Mouse (Mus musculus) forebrain, postnatal 0 days (tissue): Measurements from ENCODE around the gene Ifi211. TPM values are rescaled to one million over a fixed set of nuclear protein-coding genes. Genes with fewer than 3 reads are reported as not detected.
A peak's percentile ranks its signal among the peaks of the same experiment; 100 is the strongest.
"Not testable (repeated sequence)": the region's sequence is repeated elsewhere in the genome, so short reads cannot be mapped to it uniquely, and the experiment has no call there.

Experiments used
- ATAC-seq: fragments of 200-750 bp; cut with Nextera tagmentation; 2 replicates; pipeline ENCODE4 v1.8.0; 2017; ENCODE audit warnings: mild to moderate bottlenecking, moderate library complexity
- DNase-seq: peaks from one replicate; pipeline ENCODE4 v3.0.0-alpha.2; 2015
- H3K27ac ChIP-seq: fragments of 300-500 bp; sonication (generic); 2 replicates; pipeline ENCODE4 v1.5.1; 2014; ENCODE audit warnings: low read depth, mild to moderate bottlenecking, antibody characterized with exemption, low read length, moderate library complexity, mixed read lengths
- H3K27me3 ChIP-seq: fragments of 300-500 bp; sonication (generic); 2 replicates; pipeline ENCODE4 v1.6.1; 2014; ENCODE audit warnings: mild to moderate bottlenecking, low read length, mixed read lengths; ENCODE audit not compliant: insufficient read depth
- H3K36me3 ChIP-seq: fragments of 300-500 bp; sonication (generic); 2 replicates; pipeline ENCODE4 v1.6.1; 2014; ENCODE audit warnings: mild to moderate bottlenecking, moderate library complexity; ENCODE audit not compliant: insufficient read depth
- H3K4me1 ChIP-seq: fragments of 300-500 bp; sonication (generic); 2 replicates; pipeline ENCODE4 v1.6.1; 2014; ENCODE audit warnings: antibody characterized with exemption; ENCODE audit not compliant: insufficient read depth
- H3K4me2 ChIP-seq: fragments of 300-500 bp; sonication (generic); 2 replicates; pipeline ENCODE4 v1.6.1; 2014; ENCODE audit warnings: low read depth, mild to moderate bottlenecking, moderate library complexity
- H3K4me3 ChIP-seq: fragments of 300-500 bp; sonication (generic); 2 replicates; pipeline ENCODE4 v1.5.1; 2014; ENCODE audit warnings: low read depth, low read length, mixed read lengths
- H3K9ac ChIP-seq: fragments of 300-500 bp; sonication (generic); 2 replicates; pipeline ENCODE4 v1.6.1; 2014; ENCODE audit warnings: mild to moderate bottlenecking
- H3K9me3 ChIP-seq: fragments of 300-500 bp; sonication (generic); 2 replicates; pipeline ENCODE4 v1.6.1; 2016; ENCODE audit warnings: low read length
- CTCF ChIP-seq: sonication (generic); IDR thresholded peaks from 2 replicates; pipeline ENCODE4 v1.5.1; 2016; ENCODE audit warnings: antibody characterized with exemption, control low read depth, low read depth
- WGBS: fragments of 180-500 bp; shearing (Covaris S2); extraction: QIAGEN DNeasy Blood & Tissue Kit; methylation state at CpG from one replicate; pipeline ENCODE4 v1.1.7; 2014; 5-methylcytosine and 5-hydroxymethylcytosine counted together
- polyA plus RNA-seq: library from polyadenylated mRNA; unstranded; fragments of >200 nt; fragmentation: Nextera tagmentation; extraction: Ambion mirVana; gene quantifications from 2 replicates; pipeline ENCODE4 v1.2.1, GENCODE M21; 2015
- total RNA-seq: library from RNA; depleted of rRNA; stranded (reverse); fragments of >200 nt; gene quantifications from 2 replicates; pipeline ENCODE4 v1.2.3, GENCODE M21; 2014; rRNA removed

Ifi211 gene
- total and polyA plus RNA-seq, 2 experiments from 2014 or later = 0.43 to 0.48 TPM

- not testable (repeated sequence) for H3K9me3 ChIP-seq, H3K9ac ChIP-seq, H3K4me2 ChIP-seq, DNase-seq, H3K4me1 ChIP-seq, H3K27me3 ChIP-seq, H3K4me3 ChIP-seq, H3K27ac ChIP-seq, H3K36me3 ChIP-seq, ATAC-seq
- 80% methylated on average over 5 of the region's 5 CpGs for WGBS
These were observed 33.4 kb downstream of the Ifi211 start for GRCm38 (mm10) chr1:173879225-173879987.

- H3K4me1 ChIP-seq, ATAC-seq, H3K27me3 ChIP-seq, DNase-seq, H3K27ac ChIP-seq, H3K4me3 ChIP-seq, H3K9me3 ChIP-seq, H3K9ac ChIP-seq, H3K4me2 ChIP-seq, H3K36me3 ChIP-seq: not testable (repeated sequence)
- 89% methylated on average over 6 of the region's 6 CpGs for WGBS
These were observed 34.6 kb downstream of the Ifi211 start for GRCm38 (mm10) chr1:173878264-173878663.

GRCm38 (mm10) chr1:173877125-173877524 is 35.7 kb downstream of the Ifi211 start:
- H3K4me2 ChIP-seq, H3K27ac ChIP-seq, ATAC-seq, H3K9ac ChIP-seq, H3K27me3 ChIP-seq, H3K36me3 ChIP-seq, DNase-seq, H3K9me3 ChIP-seq, H3K4me1 ChIP-seq, H3K4me3 ChIP-seq: not testable (repeated sequence)
- 91% methylated on average over 1 of the region's 1 CpGs for WGBS

- H3K9me3 ChIP-seq, DNase-seq, H3K4me1 ChIP-seq, H3K4me3 ChIP-seq, ATAC-seq, H3K27ac ChIP-seq, H3K4me2 ChIP-seq, H3K9ac ChIP-seq, H3K36me3 ChIP-seq, H3K27me3 ChIP-seq: not testable (repeated sequence)
- WGBS = 70% methylated on average over 1 of the region's 1 CpGs
These were observed 44.3 kb downstream of the Ifi211 start for GRCm38 (mm10) chr1:173868586-173868985.

GRCm38 (mm10) chr1:173866504-173866903 is 46.3 kb downstream of the Ifi211 start:
- H3K4me1 ChIP-seq = no peaks in the 10 kb centered on the region
- WGBS = 85% methylated on average over 12 of the region's 12 CpGs
- DNase-seq = no peak
- H3K9me3 ChIP-seq = no peaks in the 10 kb centered on the region
- no peak overlapping the region for H3K27ac ChIP-seq
- no peak overlapping the region for H3K9ac ChIP-seq
- H3K36me3 ChIP-seq = no peaks in the 10 kb centered on the region
- no peak overlapping the region for H3K4me3 ChIP-seq
- H3K4me2 ChIP-seq = no peak overlapping the region
- TF ChIP-seq CTCF = no peak
- no peaks in the 10 kb centered on the region for H3K27me3 ChIP-seq
- no peak for ATAC-seq

GRCm38 (mm10) chr1:173853711-173854110 is 59.1 kb downstream of the Ifi211 start:
- ATAC-seq = peak; percentile 43; the same call in 1 of the 2 replicates
- not testable (repeated sequence) for H3K4me3 ChIP-seq, H3K36me3 ChIP-seq, H3K27ac ChIP-seq, H3K4me1 ChIP-seq, H3K9ac ChIP-seq, H3K9me3 ChIP-seq, H3K27me3 ChIP-seq, H3K4me2 ChIP-seq
- peak; percentile 10 for DNase-seq
- peak; percentile 36; the same call in 1 of the 2 replicates for TF ChIP-seq CTCF

- H3K9me3 ChIP-seq, DNase-seq, H3K4me2 ChIP-seq, H3K27me3 ChIP-seq, H3K9ac ChIP-seq, H3K4me3 ChIP-seq, H3K4me1 ChIP-seq, H3K36me3 ChIP-seq, H3K27ac ChIP-seq, ATAC-seq: not testable (repeated sequence)
- WGBS = 66% methylated on average over 4 of the region's 4 CpGs
These were observed 60.0 kb downstream of the Ifi211 start for GRCm38 (mm10) chr1:173852853-173853252.

Other genes with a start within 250 kb of the Ifi211 start
- not detected in 2 replicates for gene Ifi208, start 239.4 kb downstream of the Ifi211 start, total RNA-seq
- 0.11 TPM in 1 of 2 replicates, not detected in the other for gene Ifi208, start 239.4 kb downstream of the Ifi211 start, polyA plus RNA-seq
- gene Ifi207, start 171.3 kb downstream of the Ifi211 start, total RNA-seq = 0.23 and 0.48 TPM in 2 replicates
- 0.43 and 0.47 TPM in 2 replicates for gene Ifi207, start 171.3 kb downstream of the Ifi211 start, polyA plus RNA-seq
- gene Ifi204, start 146.1 kb downstream of the Ifi211 start, total RNA-seq = 1.0 and 1.4 TPM in 2 replicates
- 1.2 and 1.3 TPM in 2 replicates for gene Ifi204, start 146.1 kb downstream of the Ifi211 start, polyA plus RNA-seq
- gene Mndal, start 29.4 kb upstream of the Ifi211 start, total RNA-seq = 3.1 and 4.3 TPM in 2 replicates
- 4.8 and 5.9 TPM in 2 replicates for gene Mndal, start 29.4 kb upstream of the Ifi211 start, polyA plus RNA-seq
- gene Ifi203, start 29.6 kb upstream of the Ifi211 start, total RNA-seq = 1.6 and 3.4 TPM in 2 replicates
- gene Ifi203, start 29.6 kb upstream of the Ifi211 start, polyA plus RNA-seq = 2.3 and 2.9 TPM in 2 replicates
- gene Ifi202b, start 69.7 kb upstream of the Ifi211 start, total RNA-seq = not detected in 2 replicates
- not detected in 2 replicates for gene Ifi202b, start 69.7 kb upstream of the Ifi211 start, polyA plus RNA-seq
- gene Ifi205, start 118.8 kb upstream of the Ifi211 start, total RNA-seq = 0.08 TPM in 1 of 2 replicates, not detected in the other
- not detected in 2 replicates for gene Ifi205, start 118.8 kb upstream of the Ifi211 start, polyA plus RNA-seq
- gene Olfr433, start 127.7 kb upstream of the Ifi211 start, total RNA-seq = not detected in 2 replicates
- not detected in 2 replicates for gene Olfr433, start 127.7 kb upstream of the Ifi211 start, polyA plus RNA-seq
- gene Olfr432, start 136.2 kb upstream of the Ifi211 start, total RNA-seq = not detected in 2 replicates
- gene Olfr432, start 136.2 kb upstream of the Ifi211 start, polyA plus RNA-seq = not detected in 2 replicates
- not detected in 2 replicates for gene Olfr430, start 153.6 kb upstream of the Ifi211 start, total RNA-seq
- not detected in 2 replicates for gene Olfr430, start 153.6 kb upstream of the Ifi211 start, polyA plus RNA-seq
- not detected in 2 replicates for gene Olfr429, start 171.3 kb upstream of the Ifi211 start, total RNA-seq
- gene Olfr429, start 171.3 kb upstream of the Ifi211 start, polyA plus RNA-seq = not detected in 2 replicates
- gene Olfr427, start 183.8 kb upstream of the Ifi211 start, total RNA-seq = not detected in 2 replicates
- gene Olfr427, start 183.8 kb upstream of the Ifi211 start, polyA plus RNA-seq = not detected in 2 replicates
- gene Olfr231, start 208.1 kb upstream of the Ifi211 start, total RNA-seq = not detected in 2 replicates
- not detected in 2 replicates for gene Olfr231, start 208.1 kb upstream of the Ifi211 start, polyA plus RNA-seq
- gene Olfr424, start 218.5 kb upstream of the Ifi211 start, total RNA-seq = not detected in 2 replicates
- not detected in 2 replicates for gene Olfr424, start 218.5 kb upstream of the Ifi211 start, polyA plus RNA-seq
- gene Olfr420, start 242.6 kb upstream of the Ifi211 start, total RNA-seq = not detected in 2 replicates
- gene Olfr420, start 242.6 kb upstream of the Ifi211 start, polyA plus RNA-seq = not detected in 2 replicates